Mouse (Mus musculus) liver, embryonic 11.5 days (tissue): ENCODE measurements around the gene Lnpep. TPM values are rescaled to one million over a fixed set of nuclear protein-coding genes. Genes with fewer than 3 reads are reported as not detected.
A peak's percentile ranks its signal among the peaks of the same experiment; 100 is the strongest.
"Not testable (repeated sequence)": the region's sequence is repeated elsewhere in the genome, so short reads cannot be mapped to it uniquely, and the experiment has no call there.

Source experiments
- ATAC-seq: fragments of 200-750 bp; cut with Nextera tagmentation; replicated peaks from 2 replicates; pipeline ENCODE4 v1.8.0; 2017; ENCODE audit warnings: moderate number of reproducible peaks, mild to moderate bottlenecking, moderate TSS enrichment, moderate library complexity; ENCODE audit not compliant: low FRiP score
- DNase-seq: peaks from one replicate; pipeline ENCODE4 v3.0.0-alpha.2; 2017; ENCODE audit warnings: low spot score
- H3K27ac ChIP-seq: fragments of 300-500 bp; sonication (generic); 2 replicates; pipeline ENCODE4 v1.5.1; 2014; ENCODE audit warnings: mild to moderate bottlenecking, low read depth, low read length, control low read depth
- H3K27me3 ChIP-seq: fragments of 300-500 bp; sonication (generic); replicated peaks from 2 replicates; pipeline ENCODE4 v1.6.1; 2014; ENCODE audit warnings: low read length, mixed read lengths; ENCODE audit not compliant: control insufficient read depth, insufficient read depth
- H3K36me3 ChIP-seq: fragments of 300-500 bp; sonication (generic); 2 replicates; pipeline ENCODE4 v1.6.1; 2014; ENCODE audit warnings: mild to moderate bottlenecking, low read length, moderate library complexity, mixed read lengths; ENCODE audit not compliant: control insufficient read depth, insufficient read depth
- H3K4me1 ChIP-seq: fragments of 300-500 bp; sonication (generic); replicated peaks from 2 replicates; pipeline ENCODE4 v1.6.1; 2014; ENCODE audit warnings: low read length, mixed read lengths; ENCODE audit not compliant: control insufficient read depth, insufficient read depth
- H3K4me2 ChIP-seq: fragments of 300-500 bp; sonication (generic); 2 replicates; pipeline ENCODE4 v1.6.1; 2014; ENCODE audit warnings: mild to moderate bottlenecking, control low read depth, moderate library complexity
- H3K4me3 ChIP-seq: fragments of 300-500 bp; sonication (generic); 2 replicates; pipeline ENCODE4 v1.5.1; 2014; ENCODE audit warnings: low read depth, low read length, control low read depth
- H3K9ac ChIP-seq: fragments of 300-500 bp; sonication (generic); 2 replicates; pipeline ENCODE4 v1.6.1; 2014; ENCODE audit warnings: low read depth, low read length, control low read depth
- H3K9me3 ChIP-seq: fragments of 300-500 bp; sonication (generic); 2 replicates; pipeline ENCODE4 v1.6.1; 2016; ENCODE audit warnings: low read length, inconsistent platforms, mixed read lengths; ENCODE audit not compliant: control insufficient read depth
- WGBS: fragments of 180-500 bp; shearing (Covaris S2); extraction: QIAGEN DNeasy Blood & Tissue Kit; methylation state at CpG from one replicate; pipeline ENCODE4 v1.1.7; 2014; 5-methylcytosine and 5-hydroxymethylcytosine counted together
- polyA plus RNA-seq: library from polyadenylated mRNA; unstranded; fragments of >200 nt; fragmentation: Nextera tagmentation; extraction: Ambion mirVana; gene quantifications from 2 replicates; pipeline ENCODE4 v1.2.1, GENCODE M21; 2014

Gene Lnpep
- polyA plus RNA-seq, 1 experiment from 2014 or later: 6.6 TPM

GRCm38 (mm10) chr17:17631985-17632384 lies 7.1 kb upstream of the Lnpep start:
- Histone ChIP-seq H3K9me3 (no peaks in the 10 kb centered on the region; the same call in 1 of the 2 replicates), H3K36me3 (no peaks in the 10 kb centered on the region), H3K9ac (no peak overlapping the region), H3K4me2 (no peak overlapping the region), H3K27me3 (no peaks in the 10 kb centered on the region), H3K27ac (no peak overlapping the region), H3K4me3 (no peak overlapping the region), H3K4me1 (no peaks in the 10 kb centered on the region; the same call in 1 of the 2 replicates)
- ATAC-seq (no peak), DNase-seq (no peak)

DNA sequence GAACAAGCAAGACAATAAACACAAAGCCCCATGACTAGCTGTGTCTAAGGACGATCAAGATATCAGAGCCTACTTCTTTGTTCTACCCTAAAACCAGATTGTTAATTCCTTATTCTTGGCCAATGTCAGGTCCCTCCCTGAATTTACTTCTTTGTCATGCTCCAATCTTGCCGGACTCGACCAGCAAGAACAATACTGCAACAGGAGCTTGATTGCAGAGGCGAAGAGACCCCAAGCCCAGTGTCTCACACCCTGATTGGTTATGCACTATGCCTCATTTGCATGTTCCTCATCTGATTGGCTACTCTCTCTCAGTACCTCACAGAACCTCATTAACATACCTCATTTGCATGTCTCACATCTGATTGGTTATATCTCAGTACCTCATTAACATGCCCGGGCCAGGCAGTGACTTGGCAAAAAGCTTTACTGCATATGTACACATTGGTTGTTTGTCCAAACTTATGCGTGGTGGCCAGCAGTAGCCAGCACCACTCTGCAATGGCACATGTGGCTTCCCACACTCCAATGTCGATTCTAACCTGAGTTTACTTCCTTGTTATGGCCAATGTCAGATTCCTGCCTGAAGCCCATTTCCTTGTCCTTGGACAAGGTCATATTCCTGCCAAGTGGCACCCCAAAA lies 3.5 kb upstream of the Lnpep start:
- not testable (repeated sequence) for ATAC-seq, DNase-seq, H3K36me3 ChIP-seq, H3K27ac ChIP-seq, H3K4me1 ChIP-seq, H3K4me2 ChIP-seq, H3K27me3 ChIP-seq, H3K9me3 ChIP-seq, H3K9ac ChIP-seq, H3K4me3 ChIP-seq
- WGBS: 89% methylated on average over 7 of the region's 7 CpGs

GRCm38 (mm10) chr17:17627558-17627957 lies 2.7 kb upstream of the Lnpep start:
- Histone ChIP-seq H3K4me1 (peaks cover 7% of the 10 kb centered on the region; the same call in 1 of the 2 replicates), H3K27ac (no peak overlapping the region), H3K9me3 (no peaks in the 10 kb centered on the region; the same call in 1 of the 2 replicates), H3K36me3 (no peaks in the 10 kb centered on the region), H3K4me2 (no peak overlapping the region), H3K27me3 (no peaks in the 10 kb centered on the region), H3K4me3 (no peak overlapping the region), H3K9ac (no peak overlapping the region)
- 84% methylated on average over 2 of the region's 2 CpGs for WGBS
- ATAC-seq (no peak), DNase-seq (no peak)

DNA sequence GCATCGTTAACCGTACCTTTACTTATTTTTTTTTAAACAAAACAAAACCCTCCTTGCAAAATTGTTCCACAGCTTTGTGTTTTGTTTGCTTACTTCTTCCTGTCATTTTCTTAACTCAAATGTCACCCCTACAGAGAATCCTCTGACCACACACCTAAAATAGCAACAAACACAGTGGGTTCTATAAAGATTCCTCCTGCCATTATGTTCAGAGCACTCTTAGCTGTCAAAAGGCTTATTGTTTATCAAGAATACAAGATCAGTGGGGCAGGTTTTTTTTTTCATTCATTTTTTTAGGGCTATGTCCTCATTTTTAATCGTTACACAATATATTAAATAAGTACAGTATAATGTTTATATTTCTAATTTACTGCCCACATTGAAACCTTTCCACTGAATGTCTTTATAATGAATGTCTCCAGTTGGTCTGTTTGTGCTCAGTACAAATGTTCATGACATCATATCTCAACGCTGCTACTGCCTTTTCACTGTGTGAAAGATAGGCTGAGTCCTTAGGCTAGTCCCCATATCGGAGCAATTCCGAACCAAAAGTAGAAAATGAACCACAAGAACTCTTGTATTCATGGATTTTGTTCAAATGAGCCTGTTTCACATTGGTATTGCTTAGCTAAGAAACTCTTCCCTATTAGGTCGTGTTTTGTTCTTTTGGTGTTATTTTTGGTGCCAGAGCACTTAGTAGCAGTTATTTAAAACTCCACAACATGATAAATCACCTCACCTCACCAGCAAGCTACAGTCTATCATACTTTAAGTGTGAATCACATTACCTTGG lies 1.2 kb upstream of the Lnpep start:
- WGBS: 33% methylated on average over 7 of the region's 7 CpGs
- Histone ChIP-seq H3K27me3 (no peaks in the 10 kb centered on the region), H3K4me3 (peak overlapping the region; percentile 93), H3K4me2 (peak overlapping the region; percentile 87), H3K36me3 (no peaks in the 10 kb centered on the region), H3K27ac (peak overlapping the region; percentile 100), H3K4me1 (peaks cover 7% of the 10 kb centered on the region; the same call in 1 of the 2 replicates), H3K9ac (peak overlapping the region; percentile 91), H3K9me3 (no peaks in the 10 kb centered on the region; the same call in 1 of the 2 replicates)
- DNase-seq (no peak), ATAC-seq (no peak)

DNA sequence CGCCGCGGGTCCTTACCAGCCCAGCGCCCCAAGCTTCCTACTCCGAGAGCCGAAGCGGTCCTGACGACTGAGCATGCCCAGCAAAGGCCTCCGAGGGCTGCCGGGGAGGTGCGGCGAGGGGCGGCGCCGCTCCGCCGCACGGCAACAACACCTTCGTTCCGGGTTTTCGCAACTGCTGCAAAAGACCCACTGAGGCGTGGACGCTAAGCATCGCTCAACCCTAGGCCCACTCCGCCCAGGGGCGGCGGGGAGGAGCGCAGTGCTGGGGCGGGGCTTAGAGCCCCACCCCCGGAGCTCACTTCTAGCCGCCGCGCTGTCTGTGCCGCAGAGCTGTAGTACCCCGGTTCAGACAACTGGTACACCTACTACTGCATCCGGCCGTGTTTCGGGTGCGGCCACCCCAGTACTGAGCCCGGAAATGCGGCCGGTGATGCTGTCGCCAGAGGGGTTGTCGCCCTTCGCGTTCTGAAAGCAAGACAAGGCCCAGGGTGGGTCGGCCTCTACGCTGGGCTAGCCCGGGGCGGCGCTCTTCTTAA lies 361 bp downstream of the Lnpep start:
- no peaks in the 10 kb centered on the region for H3K27me3 ChIP-seq
- H3K4me3 ChIP-seq: peak overlapping the region; percentile 93
- DNase-seq: peak; percentile 89
- H3K4me2 ChIP-seq: peak overlapping the region; percentile 87
- WGBS: under 1% methylated on average over 51 of the region's 51 CpGs
- H3K4me1 ChIP-seq: peaks cover 7% of the 10 kb centered on the region; the same call in 1 of the 2 replicates
- H3K9ac ChIP-seq: peak overlapping the region; percentile 91
- H3K27ac ChIP-seq: peak overlapping the region; percentile 100
- no peaks in the 10 kb centered on the region; the same call in 1 of the 2 replicates for H3K9me3 ChIP-seq
- no peaks in the 10 kb centered on the region for H3K36me3 ChIP-seq
- peak; percentile 96 for ATAC-seq

GRCm38 (mm10) chr17:17623890-17624420 lies 895 bp downstream of the Lnpep start:
- WGBS: under 1% methylated on average over 42 of the region's 42 CpGs
- DNase-seq: peak; percentile 76
- peak; percentile 13 for ATAC-seq
- Histone ChIP-seq H3K36me3 (no peaks in the 10 kb centered on the region), H3K27ac (peak overlapping the region; percentile 100), H3K4me1 (peaks cover 7% of the 10 kb centered on the region), H3K4me3 (peak overlapping the region; percentile 93), H3K27me3 (no peaks in the 10 kb centered on the region), H3K9ac (peak overlapping the region; percentile 91), H3K9me3 (no peaks in the 10 kb centered on the region; the same call in 1 of the 2 replicates), H3K4me2 (peak overlapping the region; percentile 87)

DNA sequence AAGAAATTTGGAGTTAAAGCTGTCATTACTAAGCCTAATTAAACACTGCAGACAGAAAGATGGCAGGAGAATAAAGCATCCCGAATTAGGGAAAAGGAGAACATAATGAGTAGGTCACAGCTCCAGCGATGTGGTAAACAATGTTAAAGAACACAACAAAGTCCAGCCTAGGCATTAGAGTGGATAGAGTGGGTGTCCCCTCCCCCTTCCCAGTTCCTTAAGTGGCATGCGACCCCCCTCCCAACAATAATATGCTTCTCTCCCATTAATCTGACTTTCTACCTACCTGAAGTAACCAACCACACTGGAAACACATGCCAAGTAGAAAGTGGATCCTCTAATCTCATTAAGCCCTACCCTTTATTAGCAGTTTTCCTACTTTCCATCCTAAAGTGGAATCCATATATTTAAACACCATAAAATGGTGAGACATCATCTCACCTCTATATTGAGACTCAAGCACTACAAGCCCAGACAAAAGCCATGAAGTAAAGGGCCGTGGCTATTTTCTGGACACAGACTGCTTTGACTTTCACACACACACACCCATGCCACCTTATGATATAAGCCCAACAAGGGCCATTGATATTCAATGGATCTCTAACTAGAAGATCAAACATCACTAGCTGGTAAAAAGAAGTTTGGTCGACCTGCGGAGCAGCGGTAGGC lies 1.5 kb downstream of the Lnpep start:
- ATAC-seq (no peak), DNase-seq (no peak)
- Histone ChIP-seq H3K36me3 (no peaks in the 10 kb centered on the region), H3K4me1 (peaks cover 13% of the 10 kb centered on the region), H3K4me2 (peak overlapping the region; percentile 87), H3K4me3 (peak overlapping the region; percentile 93), H3K27ac (peak overlapping the region; percentile 100), H3K9me3 (no peaks in the 10 kb centered on the region), H3K9ac (peak overlapping the region; percentile 91), H3K27me3 (no peaks in the 10 kb centered on the region)
- 5% methylated on average over 7 of the region's 7 CpGs for WGBS

DNA sequence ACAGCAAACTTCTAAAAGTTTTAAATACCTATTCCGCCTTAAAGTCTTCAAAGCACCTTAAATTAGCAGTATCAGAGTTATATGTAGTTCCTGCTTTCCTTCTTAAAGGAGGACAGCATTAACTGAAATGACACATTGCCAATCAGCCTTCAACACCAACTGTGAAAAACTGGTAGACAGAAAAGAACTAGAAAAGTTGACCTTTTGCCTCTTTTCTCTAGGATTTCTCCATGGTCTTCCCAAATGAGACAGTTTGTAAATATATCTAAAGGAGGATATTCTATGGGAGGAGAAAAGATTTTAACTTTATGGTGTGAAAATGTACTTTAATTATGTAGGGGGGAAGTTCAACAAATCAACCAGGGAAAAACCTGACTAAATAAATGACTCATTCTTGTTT lies 2.3 kb downstream of the Lnpep start:
- Histone ChIP-seq H3K4me2 (no peak overlapping the region), H3K27ac (no peak overlapping the region), H3K4me1 (peaks cover 15% of the 10 kb centered on the region), H3K27me3 (no peaks in the 10 kb centered on the region), H3K9me3 (no peaks in the 10 kb centered on the region), H3K9ac (no peak overlapping the region), H3K36me3 (no peaks in the 10 kb centered on the region), H3K4me3 (no peak overlapping the region; the same call in 1 of the 2 replicates)
- no peak for DNase-seq
- no peak for ATAC-seq
- WGBS: 93% methylated on average over 1 of the region's 1 CpGs
